Mouse (Mus musculus) embryonic fibroblast, embryonic 13.5 days (primary cell): ENCODE measurements around the gene Ctf2.
A peak's percentile ranks its signal among the peaks of the same experiment; 100 is the strongest.

ENCODE experiments used
- CTCF ChIP-seq: IDR thresholded peaks from 2 replicates; pipeline ENCODE4 v1.5.1; 2011; ENCODE audit warnings: mild to moderate bottlenecking, control low read depth, low read length, moderate library complexity, borderline replicate concordance; ENCODE audit not compliant: insufficient read depth
- POLR2A ChIP-seq: IDR thresholded peaks from 2 replicates; pipeline ENCODE4 v1.6.1; 2011; ENCODE audit warnings: low read depth, mild to moderate bottlenecking, control low read depth, low read length, moderate library complexity

GRCm38 (mm10) chr7:127677077-127677476 lies 54.9 kb downstream of the Ctf2 start:
- TF ChIP-seq CTCF (peak; percentile 75), POLR2A (no peak)
